Mouse (Mus musculus) liver, adult 2 months (tissue): ENCODE data around the gene Endod1. TPM values are rescaled to one million over a fixed set of nuclear protein-coding genes. Genes with fewer than 3 reads are reported as not detected.

ENCODE experiments used
- DNase-seq: peaks from one replicate; pipeline ENCODE4 v3.0.0-alpha.2; 2011; ENCODE audit warnings: low read depth, low spot score; ENCODE audit errors: extremely low read depth
- H3K27ac ChIP-seq: fragments of 200-500 bp; replicated peaks from 2 replicates; pipeline ENCODE4 v1.5.1; 2012; ENCODE audit warnings: low read depth, mild to moderate bottlenecking, control low read depth, inconsistent platforms, low read length; ENCODE audit not compliant: insufficient read depth
- H3K27me3 ChIP-seq: fragments of 200-500 bp; 2 replicates; pipeline ENCODE4 v1.6.1; 2012; ENCODE audit warnings: mild to moderate bottlenecking, moderate library complexity, low read length, inconsistent platforms; ENCODE audit not compliant: control insufficient read depth, insufficient read depth
- H3K36me3 ChIP-seq: fragments of 200-500 bp; 2 replicates; pipeline ENCODE4 v1.6.1; 2012; ENCODE audit warnings: low read length, inconsistent platforms; ENCODE audit not compliant: control insufficient read depth, insufficient read depth
- H3K4me1 ChIP-seq: fragments of 200-500 bp; 2 replicates; pipeline ENCODE4 v1.6.1; 2011; ENCODE audit warnings: low read length; ENCODE audit not compliant: control insufficient read depth, insufficient read depth
- H3K4me3 ChIP-seq: fragments of 200-500 bp; 2 replicates; pipeline ENCODE4 v1.5.1; 2011; ENCODE audit warnings: low read depth, mild to moderate bottlenecking, control low read depth, low read length, moderate library complexity; ENCODE audit not compliant: insufficient read depth
- H3K79me2 ChIP-seq: fragments of 200-500 bp; 2 replicates; pipeline ENCODE4 v1.6.1; 2012; ENCODE audit warnings: inconsistent platforms, mild to moderate bottlenecking, low read length, moderate library complexity; ENCODE audit not compliant: control insufficient read depth, insufficient read depth
- H3K9ac ChIP-seq: fragments of 200-500 bp; 2 replicates; pipeline ENCODE4 v1.6.1; 2012; ENCODE audit warnings: low read depth, mild to moderate bottlenecking, control low read depth, inconsistent platforms, low read length
- CTCF ChIP-seq: fragments of 200-500 bp; IDR thresholded peaks from 2 replicates; pipeline ENCODE4 v1.5.1; 2011; ENCODE audit warnings: low read depth, low read length, control low read depth
- POLR2A ChIP-seq: fragments of 200-500 bp; IDR thresholded peaks from 2 replicates; pipeline ENCODE4 v1.6.1; 2011; ENCODE audit warnings: low read length, control low read depth; ENCODE audit not compliant: insufficient read depth; ENCODE audit errors: extremely low read depth
- WGBS: fragments of 180-500 bp; shearing (Covaris S2); methylation state at CpG from one replicate; pipeline ENCODE4 v1.1.7; 2018; 5-methylcytosine and 5-hydroxymethylcytosine counted together
- polyA plus RNA-seq: library from polyadenylated mRNA; depleted of rRNA; stranded (reverse); fragments of >200 nt; gene quantifications from 2 replicates; pipeline ENCODE4 v1.2.3, GENCODE M21; 2012
- total RNA-seq: library from RNA; depleted of rRNA; stranded (reverse); fragments of >200 nt; gene quantifications from 2 replicates; pipeline ENCODE4 v1.2.3, GENCODE M21; 2014

Gene Endod1
- total and polyA plus RNA-seq, 2 experiments: 2.9 to 4.5 TPM

DNA sequence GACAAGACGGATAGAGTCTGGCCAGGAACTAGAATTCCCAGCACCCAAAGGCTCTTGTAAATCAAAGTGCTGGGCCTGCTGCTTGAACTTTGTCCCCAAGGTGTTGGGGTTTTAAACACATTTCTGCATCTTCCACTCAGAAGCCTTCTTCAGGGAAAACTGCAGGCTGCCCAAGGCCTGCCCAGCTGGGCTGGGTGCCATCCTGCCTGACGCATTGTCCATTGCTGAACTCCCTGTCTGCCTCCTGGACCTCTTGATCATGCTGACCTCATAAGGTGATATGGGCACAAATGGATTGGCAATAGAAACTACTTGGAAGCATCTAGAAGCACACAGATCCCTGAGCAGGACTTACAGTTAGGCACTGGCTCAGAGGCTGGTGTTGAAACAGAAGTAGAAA is 3.2 kb downstream of the Endod1 start:
- Histone ChIP-seq H3K27me3 (no peaks in the 10 kb centered on the region), H3K4me1 (0 out of 2 replicates have a peak, but pooled peaks cover 4% of the 10 kb centered on the region), H3K27ac (no peak overlapping the region), H3K36me3 (no peaks in the 10 kb centered on the region), H3K4me3 (no peak overlapping the region), H3K9ac (no peak overlapping the region), H3K79me2 (no peaks in the 10 kb centered on the region)
- TF ChIP-seq POLR2A: no peak
- TF ChIP-seq CTCF: no peak
- DNase-seq: no peak
- 67% methylated on average over 2 of the region's 2 CpGs for WGBS

DNA sequence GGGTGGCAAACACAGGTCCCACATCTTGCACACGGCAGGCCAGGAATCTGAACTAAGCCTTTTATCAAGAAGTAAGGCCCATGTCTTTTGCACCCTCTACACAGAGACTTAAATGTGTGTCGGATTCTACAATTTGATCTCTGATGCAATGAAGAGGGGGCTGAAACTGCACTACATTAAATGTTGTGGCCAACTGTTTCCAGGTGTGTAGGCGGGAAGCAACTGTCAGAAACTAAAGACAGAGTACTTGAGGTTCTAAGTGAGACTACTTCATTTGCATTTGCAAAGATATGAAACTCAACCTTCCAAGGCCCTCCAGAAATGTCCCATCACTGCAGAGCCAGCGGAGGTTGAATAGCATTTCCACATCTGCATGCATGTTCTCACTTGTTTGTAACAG is 5.2 kb downstream of the Endod1 start:
- H3K27me3 ChIP-seq: no peaks in the 10 kb centered on the region
- H3K79me2 ChIP-seq: no peaks in the 10 kb centered on the region
- TF ChIP-seq POLR2A (no peak), CTCF (no peak)
- 0 out of 2 replicates have a peak, but pooled peaks cover 4% of the 10 kb centered on the region for H3K4me1 ChIP-seq
- no peaks in the 10 kb centered on the region for H3K36me3 ChIP-seq
- no peak overlapping the region for H3K4me3 ChIP-seq
- no peak overlapping the region for H3K9ac ChIP-seq
- H3K27ac ChIP-seq: no peak overlapping the region
- DNase-seq: no peak
- WGBS: 95% methylated on average over 4 of the region's 4 CpGs

DNA sequence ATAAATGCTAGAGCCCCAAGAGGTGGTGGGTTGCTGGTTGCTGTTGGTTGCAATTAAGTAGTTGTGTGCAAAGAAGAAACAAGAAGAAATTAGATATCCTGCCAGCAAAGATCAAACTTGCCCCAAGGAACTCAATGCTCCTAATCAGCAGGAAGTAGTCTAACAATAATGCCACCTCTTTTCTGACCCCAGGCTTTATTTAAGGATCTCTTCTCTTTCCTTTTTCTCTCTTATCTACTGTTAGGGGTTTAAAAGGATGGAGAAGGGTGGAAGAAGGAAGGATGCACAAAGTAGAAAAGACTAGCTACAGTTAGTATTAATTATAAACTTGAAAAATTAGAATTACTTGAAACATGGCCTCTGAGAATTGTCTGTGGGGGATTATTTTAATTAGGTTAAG is 8.9 kb downstream of the Endod1 start:
- no peaks in the 10 kb centered on the region for H3K27me3 ChIP-seq
- H3K4me1 ChIP-seq: no peaks in the 10 kb centered on the region
- H3K4me3 ChIP-seq: no peak overlapping the region
- no peak overlapping the region for H3K27ac ChIP-seq
- no peak overlapping the region for H3K9ac ChIP-seq
- no peak for DNase-seq
- H3K36me3 ChIP-seq: no peaks in the 10 kb centered on the region
- no peaks in the 10 kb centered on the region for H3K79me2 ChIP-seq
- TF ChIP-seq CTCF (no peak), POLR2A (no peak)

DNA sequence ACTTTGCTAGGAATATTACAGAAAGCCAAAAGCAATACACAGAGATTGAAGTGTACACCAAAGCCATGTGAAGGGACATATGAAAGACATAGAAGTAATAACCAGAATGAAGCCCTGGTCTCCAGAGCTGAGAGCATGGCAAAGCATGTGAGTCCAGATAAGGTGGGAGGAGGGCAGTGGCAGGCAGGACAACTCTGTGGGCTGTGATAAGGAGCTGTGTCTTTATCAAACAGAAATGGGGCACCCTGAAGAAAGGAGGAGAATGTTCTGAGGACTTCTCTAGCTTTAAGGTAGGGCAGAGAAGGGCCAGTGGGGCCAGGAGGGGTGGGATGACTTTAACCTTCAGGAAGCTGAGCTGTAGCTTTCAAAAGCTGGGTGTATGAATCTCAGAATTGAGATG is 12.0 kb downstream of the Endod1 start:
- H3K36me3 ChIP-seq: no peaks in the 10 kb centered on the region
- H3K9ac ChIP-seq: no peak overlapping the region
- no peak overlapping the region for H3K27ac ChIP-seq
- no peaks in the 10 kb centered on the region for H3K79me2 ChIP-seq
- no peak overlapping the region for H3K4me3 ChIP-seq
- H3K4me1 ChIP-seq: no peaks in the 10 kb centered on the region; the same call in 1 of the 2 replicates
- no peak for TF ChIP-seq POLR2A
- TF ChIP-seq CTCF: no peak
- no peak for DNase-seq
- H3K27me3 ChIP-seq: no peaks in the 10 kb centered on the region

GRCm38 (mm10) chr9:14367850-14368249 is 13.5 kb downstream of the Endod1 start:
- WGBS: 94% methylated on average over 4 of the region's 4 CpGs
- Histone ChIP-seq H3K27me3 (no peaks in the 10 kb centered on the region), H3K36me3 (no peaks in the 10 kb centered on the region), H3K9ac (no peak overlapping the region), H3K4me3 (no peak overlapping the region), H3K79me2 (no peaks in the 10 kb centered on the region), H3K27ac (no peak overlapping the region), H3K4me1 (no peaks in the 10 kb centered on the region; the same call in 1 of the 2 replicates)
- TF ChIP-seq POLR2A (no peak), CTCF (no peak)
- no peak for DNase-seq

DNA sequence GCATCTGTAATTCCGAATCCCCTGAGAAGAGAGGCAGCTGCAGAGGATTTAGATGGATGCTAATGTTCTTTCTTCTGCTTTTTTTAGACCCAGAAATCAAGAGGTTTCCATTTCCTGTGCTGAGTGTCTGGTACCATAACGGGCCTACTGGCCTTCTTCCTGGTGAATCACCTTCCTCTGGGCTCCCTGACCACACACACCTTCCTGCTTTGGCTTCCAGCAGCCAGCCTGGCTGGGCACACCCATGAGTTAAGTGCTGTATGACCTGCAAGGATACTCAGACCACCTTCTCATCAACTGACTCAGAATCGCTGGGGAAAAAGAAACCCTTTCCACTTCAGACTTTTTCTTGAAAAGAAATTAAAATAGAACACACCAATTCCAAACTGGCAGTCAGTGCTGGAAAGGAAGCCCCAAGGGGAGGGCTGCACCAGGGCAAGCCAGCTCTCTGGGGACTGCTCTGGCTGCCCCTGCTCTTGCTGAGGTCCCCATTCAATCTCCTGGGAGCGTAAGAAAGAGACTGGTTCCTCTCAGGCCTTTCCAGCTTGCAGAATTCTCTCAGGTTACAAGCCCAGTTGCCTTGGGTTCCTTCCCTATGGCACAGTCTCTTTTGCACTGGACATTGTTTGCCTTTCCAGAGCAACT is 15.7 kb downstream of the Endod1 start:
- H3K4me1 ChIP-seq: no peaks in the 10 kb centered on the region; the same call in 1 of the 2 replicates
- H3K9ac ChIP-seq: no peak overlapping the region
- TF ChIP-seq POLR2A (no peak), CTCF (no peak)
- DNase-seq: no peak
- no peaks in the 10 kb centered on the region for H3K79me2 ChIP-seq
- WGBS: 76% methylated on average over 4 of the region's 4 CpGs
- no peaks in the 10 kb centered on the region for H3K27me3 ChIP-seq
- no peaks in the 10 kb centered on the region for H3K36me3 ChIP-seq
- H3K27ac ChIP-seq: no peak overlapping the region
- H3K4me3 ChIP-seq: no peak overlapping the region
